Mouse (Mus musculus): Measurements from ENCODE around the gene Oas1d. TPM values are rescaled to one million over a fixed set of nuclear protein-coding genes. Genes with fewer than 3 reads are reported as not detected.
"Not testable (repeated sequence)": the region's sequence is repeated elsewhere in the genome, so short reads cannot be mapped to it uniquely, and the experiment has no call there.

The Oas1d gene
- polyA plus RNA-seq (2014; fragmentation: Nextera tagmentation; extraction: Ambion mirVana): not detected in 2 replicates

DNA sequence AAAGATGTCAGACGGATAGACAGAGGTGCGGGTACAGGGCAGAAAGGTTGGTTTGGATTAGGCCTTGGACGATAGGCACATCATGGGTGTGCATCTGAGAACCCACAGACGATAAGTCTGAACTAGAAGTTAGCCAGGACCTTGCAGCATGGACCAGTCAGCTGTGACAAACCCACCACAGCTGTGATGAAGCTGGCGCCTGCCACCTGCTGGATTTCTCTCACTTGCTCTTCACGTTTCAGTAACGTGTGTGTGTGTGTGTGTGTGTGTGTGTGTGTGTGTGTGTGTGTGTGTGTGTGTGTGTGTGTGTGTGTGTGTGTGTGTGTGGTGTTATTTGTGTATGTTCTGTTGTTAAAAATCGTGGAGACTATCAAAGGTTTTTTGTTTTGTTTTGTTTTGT is at the start of gene Oas1d:
Gene Oas1d (plus strand): TSS at position 333 of the 400 bp plus-strand sequence.
- not testable (repeated sequence) for H3K9me3 ChIP-seq (ENCODE audit: control insufficient read depth, low read length); H3K4me2 ChIP-seq; H3K36me3 ChIP-seq (ENCODE audit: control insufficient read depth, insufficient read depth, low read length); H3K4me1 ChIP-seq (replicated peaks; ENCODE audit: control insufficient read depth, insufficient read depth, low read length); H3K4me3 ChIP-seq (ENCODE audit: low read depth, low read length); H3K9ac ChIP-seq (ENCODE audit: low read depth, low read length); DNase-seq (ENCODE audit: low spot score); H3K27ac ChIP-seq (ENCODE audit: low read depth, low read length); ATAC-seq (replicated peaks; ENCODE audit: low FRiP score); H3K27me3 ChIP-seq (replicated peaks; ENCODE audit: control insufficient read depth, insufficient read depth, low read length)
- 54% methylated on average over 8 of the region's 8 CpGs for WGBS

GRCm38 (mm10) chr5:120865336-120865860 is 48.9 kb upstream of the Oas1d start:
- no peaks in the 10 kb centered on the region for H3K36me3 ChIP-seq (ENCODE audit: control insufficient read depth, insufficient read depth, low read length)

GRCm38 (mm10) chr5:120869436-120870015 is 44.8 kb upstream of the Oas1d start:
- no peak overlapping the region for H3K4me3 ChIP-seq (ENCODE audit: low read depth, low read length)
- WGBS: 59% methylated on average over 7 of the region's 7 CpGs
- DNase-seq (ENCODE audit: low spot score) (no peak), ATAC-seq (replicated peaks; ENCODE audit: low FRiP score) (no peak)
- no peaks in the 10 kb centered on the region for H3K36me3 ChIP-seq (ENCODE audit: control insufficient read depth, insufficient read depth, low read length)
- H3K9ac ChIP-seq (ENCODE audit: low read depth, low read length): no peak overlapping the region
- no peaks in the 10 kb centered on the region for H3K4me1 ChIP-seq (replicated peaks; ENCODE audit: control insufficient read depth, insufficient read depth, low read length)
- H3K27ac ChIP-seq (ENCODE audit: low read depth, low read length): no peak overlapping the region
- H3K27me3 ChIP-seq (replicated peaks; ENCODE audit: control insufficient read depth, insufficient read depth, low read length): 0 out of 2 replicates have a peak, but pooled peaks cover 3% of the 10 kb centered on the region
- H3K4me2 ChIP-seq: no peak overlapping the region
- no peaks in the 10 kb centered on the region for H3K9me3 ChIP-seq (ENCODE audit: control insufficient read depth, low read length)

More at GRCm38 (mm10) chr5:120865336-120865860, 48.9 kb upstream of the Oas1d start:
- ATAC-seq (replicated peaks; ENCODE audit: low FRiP score): no peak
- no peak overlapping the region for H3K4me2 ChIP-seq
- H3K9me3 ChIP-seq (ENCODE audit: control insufficient read depth, low read length): no peaks in the 10 kb centered on the region
- no peak overlapping the region for H3K27ac ChIP-seq (ENCODE audit: low read depth, low read length)
- WGBS: 62% methylated on average over 3 of the region's 3 CpGs
- no peaks in the 10 kb centered on the region for H3K27me3 ChIP-seq (replicated peaks; ENCODE audit: control insufficient read depth, insufficient read depth, low read length)
- no peak for DNase-seq (ENCODE audit: low spot score)
- no peaks in the 10 kb centered on the region for H3K4me1 ChIP-seq (replicated peaks; ENCODE audit: control insufficient read depth, insufficient read depth, low read length)
- no peak overlapping the region for H3K4me3 ChIP-seq (ENCODE audit: low read depth, low read length)
- H3K9ac ChIP-seq (ENCODE audit: low read depth, low read length): no peak overlapping the region

- 56% methylated on average over 3 of the region's 3 CpGs for WGBS
- no peak for DNase-seq (ENCODE audit: low spot score)
Observed at GRCm38 (mm10) chr5:120870081-120870480, 44.3 kb upstream of the Oas1d start.

DNA sequence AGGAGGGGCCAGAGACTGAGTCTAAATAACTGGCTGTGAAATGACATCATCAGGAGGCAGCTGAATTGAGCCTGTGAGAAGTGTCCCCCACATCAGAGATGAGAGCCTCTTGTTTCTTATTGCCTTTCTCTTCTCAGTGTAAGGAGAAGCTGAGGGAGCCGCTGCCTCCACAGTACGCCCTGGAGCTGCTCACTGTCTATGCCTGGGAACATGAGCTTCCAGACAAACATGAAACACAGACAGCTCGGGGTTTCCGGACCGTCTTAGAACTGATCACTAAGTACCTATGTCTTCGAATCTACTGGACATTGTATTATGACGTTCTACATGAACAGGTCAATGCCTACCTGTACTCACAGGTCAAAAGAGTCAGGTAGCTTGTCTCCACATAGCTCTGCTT is 43.6 kb upstream of the Oas1d start:
- DNase-seq (ENCODE audit: low spot score): no peak

More at GRCm38 (mm10) chr5:120870081-120870480, 44.3 kb upstream of the Oas1d start:
- no peak overlapping the region for H3K9ac ChIP-seq (ENCODE audit: low read depth, low read length)
- H3K27me3 ChIP-seq (replicated peaks; ENCODE audit: control insufficient read depth, insufficient read depth, low read length): 0 out of 2 replicates have a peak, but pooled peaks cover 3% of the 10 kb centered on the region
- no peaks in the 10 kb centered on the region for H3K36me3 ChIP-seq (ENCODE audit: control insufficient read depth, insufficient read depth, low read length)
- H3K4me1 ChIP-seq (replicated peaks; ENCODE audit: control insufficient read depth, insufficient read depth, low read length): no peaks in the 10 kb centered on the region
- H3K4me2 ChIP-seq: no peak overlapping the region
- no peak overlapping the region for H3K27ac ChIP-seq (ENCODE audit: low read depth, low read length)
- no peak for ATAC-seq (replicated peaks; ENCODE audit: low FRiP score)
- no peak overlapping the region for H3K4me3 ChIP-seq (ENCODE audit: low read depth, low read length)
- H3K9me3 ChIP-seq (ENCODE audit: control insufficient read depth, low read length): no peaks in the 10 kb centered on the region

DNA sequence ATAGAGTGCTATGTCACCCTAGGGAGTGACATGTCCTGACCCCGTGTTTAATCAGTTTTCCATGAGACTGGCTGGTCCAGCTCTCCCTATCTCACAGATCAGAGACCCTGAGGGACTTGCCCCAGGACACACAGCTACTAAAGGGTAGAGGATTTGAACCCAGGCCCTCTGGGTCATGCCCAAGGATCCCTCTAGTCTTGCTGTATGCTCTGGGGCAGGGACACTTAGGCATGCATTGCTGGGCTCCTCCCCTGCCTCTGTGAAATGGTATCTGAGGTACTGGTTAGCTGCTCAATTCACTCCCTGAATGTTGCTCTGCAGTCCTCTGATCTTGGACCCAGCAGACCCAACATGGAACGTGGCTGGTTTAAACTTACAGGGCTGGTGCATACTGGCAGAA is 42.9 kb upstream of the Oas1d start:
- no peak overlapping the region for H3K4me3 ChIP-seq (ENCODE audit: low read depth, low read length)
- no peaks in the 10 kb centered on the region for H3K36me3 ChIP-seq (ENCODE audit: control insufficient read depth, insufficient read depth, low read length)
- H3K27me3 ChIP-seq (replicated peaks; ENCODE audit: control insufficient read depth, insufficient read depth, low read length): 0 out of 2 replicates have a peak, but pooled peaks cover 3% of the 10 kb centered on the region
- H3K9me3 ChIP-seq (ENCODE audit: control insufficient read depth, low read length): no peaks in the 10 kb centered on the region
- DNase-seq (ENCODE audit: low spot score) (no peak), ATAC-seq (replicated peaks; ENCODE audit: low FRiP score) (no peak)
- no peaks in the 10 kb centered on the region for H3K4me1 ChIP-seq (replicated peaks; ENCODE audit: control insufficient read depth, insufficient read depth, low read length)
- no peak overlapping the region for H3K4me2 ChIP-seq
- no peak overlapping the region for H3K9ac ChIP-seq (ENCODE audit: low read depth, low read length)
- no peak overlapping the region for H3K27ac ChIP-seq (ENCODE audit: low read depth, low read length)
- WGBS: 44% methylated on average over 2 of the region's 2 CpGs

More for the DNA sequence above, 43.6 kb upstream of the Oas1d start:
- Histone ChIP-seq H3K36me3 (ENCODE audit: control insufficient read depth, insufficient read depth, low read length) (no peaks in the 10 kb centered on the region), H3K4me2 (no peak overlapping the region), H3K27me3 (replicated peaks; ENCODE audit: control insufficient read depth, insufficient read depth, low read length) (0 out of 2 replicates have a peak, but pooled peaks cover 3% of the 10 kb centered on the region), H3K4me1 (replicated peaks; ENCODE audit: control insufficient read depth, insufficient read depth, low read length) (no peaks in the 10 kb centered on the region), H3K4me3 (ENCODE audit: low read depth, low read length) (no peak overlapping the region), H3K27ac (ENCODE audit: low read depth, low read length) (no peak overlapping the region), H3K9me3 (ENCODE audit: control insufficient read depth, low read length) (no peaks in the 10 kb centered on the region), H3K9ac (ENCODE audit: low read depth, low read length) (no peak overlapping the region)
- no peak for ATAC-seq (replicated peaks; ENCODE audit: low FRiP score)
- WGBS: 75% methylated on average over 7 of the region's 7 CpGs

DNA sequence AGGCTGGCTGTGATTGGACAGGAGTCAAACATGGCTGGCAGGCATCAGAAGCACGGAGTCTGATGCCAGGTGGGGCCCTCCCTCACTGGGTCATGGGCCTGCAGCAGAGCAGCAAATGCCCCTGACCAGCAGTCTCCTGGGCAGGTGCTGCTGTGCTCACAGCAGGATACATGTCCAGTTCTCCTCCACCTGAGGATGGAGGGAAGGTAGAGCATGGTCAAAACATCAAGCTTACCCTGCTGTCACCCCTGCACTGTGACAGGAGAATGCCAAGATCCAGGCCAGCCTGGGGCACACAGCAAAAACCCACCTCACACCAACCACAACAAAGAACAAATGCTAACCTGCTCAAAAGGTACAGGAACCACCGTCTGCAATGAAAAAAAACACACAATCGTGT is 37.5 kb upstream of the Oas1d start:
- H3K4me2 ChIP-seq; H3K4me1 ChIP-seq (replicated peaks; ENCODE audit: control insufficient read depth, insufficient read depth, low read length); ATAC-seq (replicated peaks; ENCODE audit: low FRiP score); H3K9me3 ChIP-seq (ENCODE audit: control insufficient read depth, low read length); H3K36me3 ChIP-seq (ENCODE audit: control insufficient read depth, insufficient read depth, low read length); H3K9ac ChIP-seq (ENCODE audit: low read depth, low read length); H3K4me3 ChIP-seq (ENCODE audit: low read depth, low read length); H3K27me3 ChIP-seq (replicated peaks; ENCODE audit: control insufficient read depth, insufficient read depth, low read length); H3K27ac ChIP-seq (ENCODE audit: low read depth, low read length); DNase-seq (ENCODE audit: low spot score): not testable (repeated sequence)
- WGBS: 54% methylated on average over 2 of the region's 3 CpGs

GRCm38 (mm10) chr5:120877407-120877806 is 36.9 kb upstream of the Oas1d start:
- not testable (repeated sequence) for DNase-seq (ENCODE audit: low spot score); H3K4me1 ChIP-seq (replicated peaks; ENCODE audit: control insufficient read depth, insufficient read depth, low read length); H3K4me2 ChIP-seq; ATAC-seq (replicated peaks; ENCODE audit: low FRiP score); H3K27me3 ChIP-seq (replicated peaks; ENCODE audit: control insufficient read depth, insufficient read depth, low read length); H3K4me3 ChIP-seq (ENCODE audit: low read depth, low read length); H3K27ac ChIP-seq (ENCODE audit: low read depth, low read length); H3K36me3 ChIP-seq (ENCODE audit: control insufficient read depth, insufficient read depth, low read length); H3K9me3 ChIP-seq (ENCODE audit: control insufficient read depth, low read length); H3K9ac ChIP-seq (ENCODE audit: low read depth, low read length)
- 75% methylated on average over 2 of the region's 2 CpGs for WGBS

DNA sequence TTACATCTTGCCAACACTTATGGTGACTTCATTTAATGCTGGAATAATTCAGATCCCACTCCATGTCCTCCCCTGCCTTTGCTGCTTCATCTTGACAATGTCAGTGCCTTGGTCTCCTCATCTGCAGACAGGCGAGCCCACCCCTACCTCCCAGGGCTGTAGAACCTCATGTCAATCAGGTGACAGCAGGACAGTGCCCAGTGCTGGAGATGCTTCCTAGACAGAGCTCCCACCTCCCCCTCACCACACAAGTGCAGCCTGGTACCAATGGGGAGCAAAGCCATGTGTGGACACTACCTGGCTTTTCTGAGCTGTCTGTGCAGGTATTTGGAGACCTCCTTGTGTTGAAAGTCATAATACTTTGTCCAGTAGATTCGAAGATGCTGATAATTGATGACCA is 35.5 kb upstream of the Oas1d start:
- not testable (repeated sequence) for H3K4me1 ChIP-seq (replicated peaks; ENCODE audit: control insufficient read depth, insufficient read depth, low read length); H3K27me3 ChIP-seq (replicated peaks; ENCODE audit: control insufficient read depth, insufficient read depth, low read length); H3K27ac ChIP-seq (ENCODE audit: low read depth, low read length); ATAC-seq (replicated peaks; ENCODE audit: low FRiP score); H3K4me3 ChIP-seq (ENCODE audit: low read depth, low read length); H3K4me2 ChIP-seq; H3K9me3 ChIP-seq (ENCODE audit: control insufficient read depth, low read length); H3K36me3 ChIP-seq (ENCODE audit: control insufficient read depth, insufficient read depth, low read length); DNase-seq (ENCODE audit: low spot score); H3K9ac ChIP-seq (ENCODE audit: low read depth, low read length)
- 41% methylated on average over 2 of the region's 2 CpGs for WGBS

Data from liver, embryonic 11.5 days (tissue).